In the genomic region with DNA sequence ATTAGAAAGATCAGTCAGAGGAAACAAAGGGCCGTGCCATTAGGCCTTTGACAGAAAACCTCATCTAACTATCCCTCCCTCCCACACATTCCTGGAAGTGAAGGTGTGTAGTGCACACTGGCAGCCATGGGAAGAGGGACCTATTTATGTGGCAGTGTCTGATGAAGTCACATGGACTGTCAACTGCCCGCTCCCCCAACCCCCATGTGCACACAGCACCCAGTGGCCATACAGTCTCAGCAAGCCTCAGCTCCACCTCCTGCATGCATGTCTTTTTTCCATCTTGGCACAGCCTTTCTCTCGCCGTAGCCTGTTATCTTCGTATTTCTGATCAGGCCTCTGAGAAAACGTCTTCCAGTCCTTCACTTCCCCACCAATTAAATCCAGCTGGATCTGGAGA, we compare ENCODE assay signal across 33 mouse cellular contexts.
"Had no signal": no experiment of that assay in that cellular context is flagged by ENCODE, and none has a peak within 500 bp of the region (broad histone marks: within the 10 kb centered on the region; RNA-seq: fewer than 3 reads in every experiment).

No protein-coding gene starts in this region.

- H3K4me2 ChIP-seq: heart, embryonic 11.5 days; heart, embryonic 12.5 days; heart, embryonic 13.5 days; heart, embryonic 15.5 days; hindbrain, embryonic 12.5 days; hindbrain, embryonic 13.5 days; hindbrain, embryonic 14.5 days; hindbrain, embryonic 15.5 days; intestine, embryonic 15.5 days; kidney, embryonic 15.5 days had no signal

- ATAC-seq: hindbrain, embryonic 16.5 days; hindbrain, postnatal 0 days; inflammation-experienced regulatory T-cells, adult 6 months; intestine, embryonic 15.5 days; intestine, embryonic 16.5 days; intestine, postnatal 0 days had no signal

- H3K4me1 ChIP-seq: hindbrain, embryonic 12.5 days; hindbrain, embryonic 13.5 days; hindbrain, embryonic 15.5 days; intestine, embryonic 15.5 days; kidney, embryonic 15.5 days had no signal

- H3K27ac ChIP-seq: heart, embryonic 13.5 days; heart, embryonic 15.5 days; hindbrain, embryonic 10.5 days; hindbrain, embryonic 12.5 days; hindbrain, embryonic 13.5 days; hindbrain, embryonic 14.5 days; hindbrain, embryonic 15.5 days; hindbrain, postnatal 0 days; intestine, embryonic 15.5 days; kidney, embryonic 15.5 days; kidney, postnatal 0 days; layer of hippocampus, adult 2 months; left cerebral cortex, adult 2 months had no signal

- H3K9ac ChIP-seq: heart, embryonic 12.5 days; heart, embryonic 13.5 days; heart, embryonic 15.5 days; hindbrain, embryonic 12.5 days; hindbrain, embryonic 13.5 days; hindbrain, embryonic 14.5 days; hindbrain, embryonic 15.5 days; intestine, embryonic 15.5 days; kidney, embryonic 15.5 days had no signal

- DNase-seq: heart, postnatal 14 days; heart, postnatal 36 days; heart, postnatal 4 days; kidney, adult 11 months; kidney, adult 18-20 months; kidney, adult 2 months; kidney, adult 8-10 months; kidney, adult 9 months; kidney, postnatal 10 days; kidney, postnatal 14 days; kidney, postnatal 36 days; kidney, postnatal 4 days; layer of hippocampus, adult 9-11 months; layer of hippocampus, postnatal 36 days had no signal

- H3K4me3 ChIP-seq: heart, embryonic 12.5 days; heart, embryonic 13.5 days; heart, embryonic 15.5 days; hindbrain, embryonic 10.5 days; hindbrain, embryonic 12.5 days; hindbrain, embryonic 13.5 days; hindbrain, embryonic 15.5 days; intestine, embryonic 15.5 days; kidney, embryonic 15.5 days; layer of hippocampus, adult 2 months; left cerebral cortex, adult 2 months had no signal

- H3K36me3 ChIP-seq: heart, embryonic 12.5 days; heart, embryonic 13.5 days; heart, embryonic 15.5 days; hindbrain, embryonic 10.5 days; hindbrain, embryonic 12.5 days; hindbrain, embryonic 13.5 days; hindbrain, embryonic 15.5 days; intestine, embryonic 15.5 days; kidney, embryonic 15.5 days had no signal

- H3K9me3 ChIP-seq: heart, embryonic 12.5 days; heart, embryonic 13.5 days; heart, embryonic 15.5 days; hindbrain, embryonic 10.5 days; hindbrain, embryonic 12.5 days; hindbrain, embryonic 13.5 days; hindbrain, embryonic 15.5 days; intestine, embryonic 15.5 days; kidney, embryonic 15.5 days had no signal

- H3K27me3 ChIP-seq: heart, embryonic 12.5 days; heart, embryonic 13.5 days; heart, embryonic 15.5 days; hindbrain, embryonic 12.5 days; hindbrain, embryonic 13.5 days; hindbrain, embryonic 15.5 days; intestine, embryonic 15.5 days; kidney, embryonic 15.5 days had no signal
